Mouse (Mus musculus) thymus, adult 2 months (tissue): Measurements from ENCODE around the gene Cox6b1. TPM values are rescaled to one million over a fixed set of nuclear protein-coding genes. Genes with fewer than 3 reads are reported as not detected.

ENCODE experiments used
- DNase-seq: peaks from one replicate; pipeline ENCODE4 v3.0.0; 2021
- H3K27ac ChIP-seq: fragments of 200-500 bp; 2 replicates; pipeline ENCODE4 v1.5.1; 2012; ENCODE audit warnings: low read length, control low read depth; ENCODE audit not compliant: control insufficient read depth, insufficient read depth
- H3K27me3 ChIP-seq: fragments of 200-500 bp; 2 replicates; pipeline ENCODE4 v1.6.1; 2012; ENCODE audit warnings: mild to moderate bottlenecking, low read length, moderate library complexity, mixed read lengths; ENCODE audit not compliant: control insufficient read depth, insufficient read depth
- H3K36me3 ChIP-seq: fragments of 200-500 bp; 2 replicates; pipeline ENCODE4 v1.6.1; 2012; ENCODE audit warnings: mild to moderate bottlenecking, low read length, moderate library complexity; ENCODE audit not compliant: control insufficient read depth, insufficient read depth
- H3K4me1 ChIP-seq: fragments of 200-500 bp; replicated peaks from 2 replicates; pipeline ENCODE4 v1.6.1; 2012; ENCODE audit warnings: low read length; ENCODE audit not compliant: control insufficient read depth, insufficient read depth
- H3K4me3 ChIP-seq: fragments of 200-500 bp; 2 replicates; pipeline ENCODE4 v1.5.1; 2012; ENCODE audit warnings: mild to moderate bottlenecking, low read length, control low read depth, moderate library complexity; ENCODE audit not compliant: control insufficient read depth, insufficient read depth
- CTCF ChIP-seq: fragments of 200-500 bp; IDR thresholded peaks from 2 replicates; pipeline ENCODE4 v1.5.1; 2012; ENCODE audit warnings: mild to moderate bottlenecking, control low read depth, low read length, moderate library complexity, borderline replicate concordance; ENCODE audit not compliant: control insufficient read depth, poor library complexity, insufficient read depth; ENCODE audit errors: extremely low read depth
- POLR2A ChIP-seq: fragments of 200-500 bp; IDR thresholded peaks from 2 replicates; pipeline ENCODE4 v1.6.1; 2012; ENCODE audit warnings: mild to moderate bottlenecking, low read length, control low read depth, moderate library complexity; ENCODE audit not compliant: control insufficient read depth, poor library complexity, insufficient read depth; ENCODE audit errors: extremely low read depth
- WGBS: fragments of 180-500 bp; shearing (Covaris S2); methylation state at CpG from one replicate; pipeline ENCODE4 v1.1.7; 2018; 5-methylcytosine and 5-hydroxymethylcytosine counted together
- polyA plus RNA-seq: library from polyadenylated mRNA; depleted of rRNA; stranded (reverse); fragments of >200 nt; gene quantifications from 2 replicates; pipeline ENCODE4 v1.2.3, GENCODE M21; 2012

Gene Cox6b1
- polyA plus RNA-seq, 1 experiment = 388 TPM

GRCm38 (mm10) chr7:30639083-30639482 is 13.1 kb upstream of the Cox6b1 start:
- no peak for DNase-seq
- Histone ChIP-seq H3K27ac (no peak overlapping the region), H3K4me1 (no peaks in the 10 kb centered on the region), H3K27me3 (peaks cover 7% of the 10 kb centered on the region; the same call in 1 of the 2 replicates), H3K4me3 (no peak overlapping the region), H3K36me3 (peaks cover 34% of the 10 kb centered on the region)
- TF ChIP-seq CTCF (no peak), POLR2A (no peak)
- WGBS = 40% methylated on average over 4 of the region's 4 CpGs

GRCm38 (mm10) chr7:30636395-30636794 is 10.4 kb upstream of the Cox6b1 start:
- peaks cover 20% of the 10 kb centered on the region for H3K27me3 ChIP-seq
- no peak overlapping the region for H3K4me3 ChIP-seq
- peaks cover 8% of the 10 kb centered on the region for H3K36me3 ChIP-seq
- DNase-seq = no peak
- H3K4me1 ChIP-seq = no peaks in the 10 kb centered on the region
- TF ChIP-seq POLR2A (no peak), CTCF (no peak)
- H3K27ac ChIP-seq = no peak overlapping the region
- 34% methylated on average over 11 of the region's 11 CpGs for WGBS

- 10% methylated on average over 5 of the region's 5 CpGs for WGBS
- H3K27ac ChIP-seq = no peak within 1 kb of the TSS
- no peaks in the 10 kb centered on the region for H3K4me1 ChIP-seq
- peaks cover 20% of the 10 kb centered on the region for H3K27me3 ChIP-seq
- no peak for DNase-seq
- no peak for TF ChIP-seq CTCF
- no peak for TF ChIP-seq POLR2A
- peaks cover 3% of the 10 kb centered on the region for H3K36me3 ChIP-seq
- H3K4me3 ChIP-seq = no peak within 1 kb of the TSS
Observed at GRCm38 (mm10) chr7:30635752-30636151, 9.8 kb upstream of the Cox6b1 start, which contains the start of gene Etv2. Gene Etv2, minus strand, starts transcription at chr7:30635852.

- no peak overlapping the region for H3K27ac ChIP-seq
- H3K36me3 ChIP-seq = no peaks in the 10 kb centered on the region
- H3K4me3 ChIP-seq = no peak overlapping the region
- peaks cover 20% of the 10 kb centered on the region for H3K27me3 ChIP-seq
- peak; percentile 59 for DNase-seq
- TF ChIP-seq POLR2A (no peak), CTCF (peak; percentile 71; the same call in 1 of the 2 replicates)
- WGBS = 6% methylated on average over 20 of the region's 20 CpGs
- no peaks in the 10 kb centered on the region for H3K4me1 ChIP-seq
Observed at GRCm38 (mm10) chr7:30634621-30635020, 8.7 kb upstream of the Cox6b1 start.

- no peak for DNase-seq
- H3K27me3 ChIP-seq = peaks cover 20% of the 10 kb centered on the region
- no peaks in the 10 kb centered on the region for H3K36me3 ChIP-seq
- no peak overlapping the region for H3K27ac ChIP-seq
- WGBS = 10% methylated on average over 27 of the region's 27 CpGs
- no peaks in the 10 kb centered on the region for H3K4me1 ChIP-seq
- TF ChIP-seq CTCF = no peak
- TF ChIP-seq POLR2A = no peak
- H3K4me3 ChIP-seq = no peak overlapping the region
Observed at GRCm38 (mm10) chr7:30633762-30634412, 7.9 kb upstream of the Cox6b1 start.

GRCm38 (mm10) chr7:30629013-30629412 is 3.1 kb upstream of the Cox6b1 start:
- no peak overlapping the region for H3K27ac ChIP-seq
- peaks cover 6% of the 10 kb centered on the region for H3K4me1 ChIP-seq
- TF ChIP-seq POLR2A = no peak
- TF ChIP-seq CTCF = no peak
- 0 out of 2 replicates have a peak, but pooled peaks cover 3% of the 10 kb centered on the region for H3K36me3 ChIP-seq
- no peak for DNase-seq
- H3K27me3 ChIP-seq = peaks cover 12% of the 10 kb centered on the region
- no peak overlapping the region for H3K4me3 ChIP-seq

- H3K4me1 ChIP-seq = peaks cover 6% of the 10 kb centered on the region
- H3K27ac ChIP-seq = no peak overlapping the region
- TF ChIP-seq POLR2A (no peak), CTCF (no peak)
- H3K4me3 ChIP-seq = no peak overlapping the region
- 89% methylated on average over 5 of the region's 5 CpGs for WGBS
- no peak for DNase-seq
- H3K27me3 ChIP-seq = no peaks in the 10 kb centered on the region; the same call in 1 of the 2 replicates
- peaks cover 12% of the 10 kb centered on the region for H3K36me3 ChIP-seq
Observed at GRCm38 (mm10) chr7:30626647-30627046, 696 bp upstream of the Cox6b1 start.
